18 mouse cellular contexts compared by ENCODE assay signal in the genomic region with DNA sequence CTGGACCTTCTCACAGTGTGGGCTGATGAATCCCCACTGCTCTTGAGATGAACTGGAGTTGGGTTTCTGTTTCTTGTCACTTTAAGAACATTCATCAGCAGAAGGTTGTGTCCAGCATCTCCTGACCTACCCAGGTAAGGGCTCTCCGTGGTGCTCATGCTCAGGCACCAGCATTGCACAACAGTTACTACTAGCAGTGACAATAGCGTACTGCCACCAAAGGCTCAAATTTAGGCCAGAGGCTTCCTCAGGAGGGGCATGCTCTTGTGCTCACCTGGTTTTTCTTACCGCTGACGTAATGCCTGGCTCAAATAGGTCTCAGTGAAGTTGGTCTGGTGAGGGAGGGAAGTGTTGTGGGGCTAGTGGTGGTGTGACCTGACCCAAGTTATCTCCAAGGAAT.
"Had no signal": no experiment of that assay in that cellular context is flagged by ENCODE, and none has a peak within 500 bp of the region (broad histone marks: within the 10 kb centered on the region; RNA-seq: fewer than 3 reads in every experiment).

No protein-coding gene starts in this region.

- H3K4me2 ChIP-seq: limb, embryonic 12.5 days; limb, embryonic 15.5 days; liver, embryonic 11.5 days; midbrain, embryonic 11.5 days; neural tube, embryonic 12.5 days; neural tube, embryonic 15.5 days had no signal

- H3K4me1 ChIP-seq: neural tube, embryonic 12.5 days; neural tube, embryonic 15.5 days had no signal

- H3K27ac ChIP-seq: left cerebral cortex, adult 2 months; limb, embryonic 12.5 days; limb, embryonic 15.5 days; liver, embryonic 14.5 days; neural tube, embryonic 12.5 days; neural tube, embryonic 15.5 days had no signal

- H3K27me3 ChIP-seq: limb, embryonic 12.5 days; limb, embryonic 15.5 days; neural tube, embryonic 12.5 days; neural tube, embryonic 15.5 days had no signal

- H3K4me3 ChIP-seq: left cerebral cortex, adult 2 months; limb, embryonic 12.5 days; limb, embryonic 15.5 days; neural tube, embryonic 12.5 days; neural tube, embryonic 15.5 days had no signal

- H3K9me3 ChIP-seq: limb, embryonic 12.5 days; limb, embryonic 15.5 days; neural tube, embryonic 15.5 days had no signal

- ATAC-seq: intestine, postnatal 0 days had no signal

- DNase-seq: kidney, postnatal 14 days; layer of hippocampus, adult 9-11 months; layer of hippocampus, postnatal 36 days; liver, postnatal 0 days; right cerebral cortex, adult 18-20 months; right cerebral cortex, postnatal 14 days; right cerebral cortex, postnatal 4 days; thymus, adult 18-20 months; thymus, postnatal 36 days had no signal

- H3K9ac ChIP-seq: limb, embryonic 12.5 days; limb, embryonic 15.5 days; liver, embryonic 14.5 days; liver, postnatal 0 days; neural tube, embryonic 12.5 days; neural tube, embryonic 15.5 days had no signal
